Mouse (Mus musculus) heart, embryonic 14.5 days (tissue): ENCODE results near the gene Sept4. TPM values are rescaled to one million over a fixed set of nuclear protein-coding genes. Genes with fewer than 3 reads are reported as not detected.

ENCODE experiments used
- ATAC-seq: fragments of 200-750 bp; cut with Nextera tagmentation; 2 replicates; pipeline ENCODE4 v1.8.0; 2017; ENCODE audit warnings: low read depth, moderate TSS enrichment; ENCODE audit not compliant: insufficient number of reproducible peaks, insufficient read depth, low FRiP score
- H3K27ac ChIP-seq, 2 experiments: fragments of 200-500 bp in 1 of 2; fragments of 300-500 bp in 1 of 2; sonication (generic) in 1 of 2; replicated peaks in 1 of 2; 2 replicates each; pipeline ENCODE4 v1.5.1; 2012 to 2014; ENCODE audit warnings: low read depth in 2 of 2, low read length in 2 of 2, control low read depth in 1 of 2, mild to moderate bottlenecking in 1 of 2, mixed read lengths in 1 of 2; ENCODE audit not compliant: control insufficient read depth in 1 of 2, insufficient read depth in 1 of 2
- H3K27me3 ChIP-seq: fragments of 300-500 bp; sonication (generic); 2 replicates; pipeline ENCODE4 v1.6.1; 2014; ENCODE audit warnings: mild to moderate bottlenecking, low read length, control low read depth; ENCODE audit not compliant: control insufficient read depth, insufficient read depth
- H3K36me3 ChIP-seq: fragments of 300-500 bp; sonication (generic); 2 replicates; pipeline ENCODE4 v1.6.1; 2014; ENCODE audit warnings: mild to moderate bottlenecking, control low read depth, low read length, mixed read lengths; ENCODE audit not compliant: control insufficient read depth, insufficient read depth
- H3K4me1 ChIP-seq, 2 experiments: fragments of 200-500 bp in 1 of 2; fragments of 300-500 bp in 1 of 2; sonication (generic) in 1 of 2; 2 replicates each; pipeline ENCODE4 v1.6.1; 2012 to 2014; ENCODE audit warnings: low read length in 2 of 2, control low read depth in 1 of 2, mixed read lengths in 1 of 2; ENCODE audit not compliant: control insufficient read depth in 2 of 2, insufficient read depth in 2 of 2
- H3K4me2 ChIP-seq: fragments of 300-500 bp; sonication (generic); 2 replicates; pipeline ENCODE4 v1.6.1; 2014; ENCODE audit warnings: mild to moderate bottlenecking, low read length
- H3K4me3 ChIP-seq, 2 experiments: fragments of 200-500 bp in 1 of 2; fragments of 300-500 bp in 1 of 2; sonication (generic) in 1 of 2; 2 replicates each; pipeline ENCODE4 v1.5.1; 2012 to 2014; ENCODE audit warnings: low read length in 2 of 2, mild to moderate bottlenecking in 2 of 2, control low read depth in 1 of 2, low read depth in 1 of 2, moderate library complexity in 1 of 2; ENCODE audit not compliant: control insufficient read depth in 1 of 2, insufficient read depth in 1 of 2
- H3K9ac ChIP-seq: fragments of 300-500 bp; sonication (generic); 2 replicates; pipeline ENCODE4 v1.6.1; 2014; ENCODE audit warnings: mild to moderate bottlenecking, low read length
- H3K9me3 ChIP-seq: fragments of 300-500 bp; sonication (generic); 2 replicates; pipeline ENCODE4 v1.6.1; 2016; ENCODE audit warnings: low read length, control low read depth; ENCODE audit not compliant: control insufficient read depth
- WGBS: fragments of 180-500 bp; shearing (Covaris S2); extraction: QIAGEN DNeasy Blood & Tissue Kit; methylation state at CpG from one replicate; pipeline ENCODE4 v1.1.7; 2014; 5-methylcytosine and 5-hydroxymethylcytosine counted together
- polyA plus RNA-seq: library from polyadenylated mRNA; unstranded; fragments of >200 nt; fragmentation: Nextera tagmentation; extraction: Ambion mirVana; gene quantifications from 2 replicates; pipeline ENCODE4 v1.2.1, GENCODE M21; 2014

Sept4 gene
- polyA plus RNA-seq, 1 experiment from 2014 or later: 23.5 TPM

DNA sequence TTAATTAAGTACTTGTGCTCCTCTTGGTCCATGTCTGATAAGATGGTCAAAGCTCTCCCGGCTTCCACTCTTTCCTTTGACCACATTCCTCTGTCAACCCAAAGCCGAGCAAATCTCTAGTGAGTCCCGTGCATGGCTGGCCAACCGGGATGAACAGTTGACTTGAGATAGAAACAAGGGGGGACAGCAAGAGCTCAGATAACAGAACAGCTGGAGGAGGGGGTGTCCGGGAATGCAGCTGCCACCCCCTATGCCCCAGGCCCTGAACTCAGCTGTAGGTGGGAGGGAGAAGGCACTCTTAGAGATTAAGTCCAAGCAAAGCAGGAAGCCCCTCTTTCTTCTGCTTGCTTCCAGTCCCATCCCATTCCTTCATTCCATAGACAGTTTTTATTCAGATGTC lies 2.0 kb downstream of the Sept4 start:
- Histone ChIP-seq H3K4me3 (no peak overlapping the region), H3K4me1 (peaks cover 29 to 34% of the 10 kb centered on the region in 2 experiments), H3K36me3 (no peaks in the 10 kb centered on the region), H3K9me3 (no peaks in the 10 kb centered on the region), H3K4me2 (no peak overlapping the region), H3K9ac (no peak overlapping the region), H3K27me3 (no peaks in the 10 kb centered on the region), H3K27ac (0 out of 4 replicates have a peak overlapping the region, but pooled peaks have one; percentile 4 to 16)
- WGBS: 6% methylated on average over 5 of the region's 5 CpGs
- no peak for ATAC-seq

DNA sequence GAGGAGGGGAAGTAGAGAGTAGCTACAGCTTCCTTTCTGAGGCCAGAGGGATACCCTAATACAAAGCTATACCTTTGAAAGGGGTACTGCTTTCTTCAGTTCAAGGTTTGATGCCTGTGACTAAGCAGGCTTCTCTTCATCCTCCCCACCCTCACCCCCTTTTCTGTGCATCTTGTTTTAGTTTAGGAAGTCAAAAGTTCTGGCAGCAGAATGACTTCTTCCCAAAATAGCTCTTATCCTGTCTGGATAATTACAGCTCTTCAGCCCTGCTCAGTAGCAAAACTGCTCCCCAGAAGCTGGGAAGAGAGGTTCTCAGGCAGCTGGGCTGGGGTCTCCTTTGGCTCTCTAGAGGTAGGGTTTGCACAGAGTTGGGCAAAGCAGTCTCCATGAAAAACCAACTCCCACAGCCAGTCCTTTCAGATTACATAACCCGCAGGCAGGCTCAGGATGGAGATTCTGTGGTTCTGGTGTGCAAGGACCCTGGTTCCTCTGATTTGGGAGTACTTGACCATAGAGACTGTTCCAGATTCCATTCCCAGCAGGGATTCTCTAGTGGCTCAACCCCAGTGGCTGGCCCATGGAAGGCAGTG lies 2.8 kb downstream of the Sept4 start:
- no peak for ATAC-seq
- Histone ChIP-seq H3K36me3 (no peaks in the 10 kb centered on the region), H3K27ac (peak overlapping the region in 1 of 2 experiments; percentile 16; a peak in 1 of 4 replicates), H3K4me2 (no peak overlapping the region), H3K4me3 (no peak overlapping the region), H3K4me1 (peaks cover 29 to 34% of the 10 kb centered on the region in 2 experiments), H3K27me3 (no peaks in the 10 kb centered on the region), H3K9ac (no peak overlapping the region), H3K9me3 (no peaks in the 10 kb centered on the region)
- 87% methylated on average over 1 of the region's 1 CpGs for WGBS

DNA sequence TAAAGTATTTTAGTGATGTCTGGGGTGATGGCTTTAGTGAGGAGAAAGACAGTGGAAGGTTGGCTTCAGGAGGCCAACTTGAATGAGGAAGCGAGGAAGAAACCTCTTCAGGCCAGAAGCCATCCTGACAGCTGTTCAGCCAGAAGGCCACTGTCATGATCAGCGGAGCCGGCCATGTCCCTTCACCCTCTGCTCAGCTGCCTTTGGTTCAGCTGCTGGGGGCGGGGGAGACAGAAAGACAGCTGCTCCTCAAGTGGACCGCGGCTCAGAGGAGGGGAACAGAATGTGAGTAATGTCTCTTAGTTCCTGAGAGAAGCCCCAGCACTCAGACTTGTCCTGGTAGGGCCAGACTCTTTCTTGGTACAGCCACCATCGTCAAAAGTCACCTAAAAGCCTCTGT lies 5.0 kb downstream of the Sept4 start:
- Histone ChIP-seq H3K4me1 (peaks cover 37 to 44% of the 10 kb centered on the region in 2 experiments), H3K4me3 (no peak overlapping the region), H3K4me2 (no peak overlapping the region), H3K9ac (no peak overlapping the region), H3K27ac (no peak overlapping the region), H3K9me3 (no peaks in the 10 kb centered on the region), H3K27me3 (no peaks in the 10 kb centered on the region), H3K36me3 (no peaks in the 10 kb centered on the region)
- ATAC-seq: no peak
- WGBS: 57% methylated on average over 7 of the region's 7 CpGs

DNA sequence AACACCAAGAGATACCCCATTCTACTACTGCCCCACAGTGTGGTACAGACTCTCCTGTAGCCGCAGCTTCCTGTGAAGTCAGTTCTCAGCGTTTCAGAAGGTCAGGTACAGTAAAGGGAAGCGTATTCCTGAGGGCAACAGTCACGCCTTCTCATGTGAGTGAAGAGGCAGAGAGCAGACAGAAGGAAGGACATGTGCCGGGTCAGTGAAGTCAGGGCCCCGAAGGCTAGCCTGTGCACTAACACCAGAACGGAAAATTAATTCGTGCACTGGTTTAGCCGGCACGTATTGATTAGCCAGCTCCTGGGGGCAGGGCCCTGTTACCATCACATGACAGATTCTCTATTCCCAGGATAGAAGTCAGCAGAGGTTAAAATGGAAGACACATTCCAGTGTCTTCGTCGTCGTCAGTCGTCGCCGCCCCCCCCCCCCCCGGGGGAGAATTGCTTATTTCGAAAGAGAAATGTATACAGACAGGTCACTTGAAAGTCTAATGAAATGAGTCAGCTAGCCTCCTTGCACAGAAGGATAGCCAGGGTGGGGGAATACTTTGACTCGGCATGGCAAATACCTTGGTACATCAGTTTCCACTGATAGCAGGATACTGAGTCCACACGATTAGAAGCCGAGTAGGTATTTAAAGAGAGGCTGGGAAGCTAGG lies 5.9 kb downstream of the Sept4 start:
- no peak for ATAC-seq
- Histone ChIP-seq H3K4me2 (no peak overlapping the region), H3K27me3 (no peaks in the 10 kb centered on the region), H3K36me3 (no peaks in the 10 kb centered on the region), H3K9ac (no peak overlapping the region), H3K4me3 (no peak overlapping the region), H3K4me1 (peaks cover 39 to 52% of the 10 kb centered on the region in 2 experiments), H3K27ac (no peak overlapping the region), H3K9me3 (no peaks in the 10 kb centered on the region)
- 47% methylated on average over 21 of the region's 21 CpGs for WGBS

DNA sequence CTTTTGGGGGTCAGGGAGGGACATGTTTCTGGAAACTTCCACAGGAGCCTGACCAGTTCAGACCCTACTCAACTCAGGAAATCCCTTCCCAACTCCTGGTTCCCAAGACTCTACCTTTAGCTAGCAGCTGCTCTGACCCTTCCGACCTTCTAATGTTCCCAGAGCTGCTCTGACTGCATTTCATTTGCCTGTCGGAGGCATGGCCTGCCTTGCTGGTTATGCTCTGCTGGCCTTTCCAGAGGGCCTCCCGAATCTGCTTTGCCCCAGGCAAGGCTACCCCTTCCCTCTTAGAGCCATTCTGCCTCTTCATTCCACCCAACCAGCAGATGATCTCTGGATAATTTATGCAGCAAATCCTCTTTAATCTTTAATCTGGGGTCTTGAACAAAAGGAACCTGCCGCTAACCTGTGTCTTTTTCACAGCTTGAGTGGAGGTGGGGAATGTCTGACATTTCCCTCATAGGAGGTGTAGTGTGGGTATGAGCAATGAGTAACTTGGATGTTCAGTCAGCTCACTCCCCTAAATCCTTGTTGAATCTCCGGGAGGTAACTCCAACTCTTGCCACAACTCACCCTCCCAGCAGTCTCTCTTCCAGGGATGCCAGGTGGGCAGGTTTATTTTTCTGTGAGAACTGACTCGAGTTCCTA lies 9.0 kb downstream of the Sept4 start:
- no peaks in the 10 kb centered on the region for H3K27me3 ChIP-seq
- no peaks in the 10 kb centered on the region for H3K9me3 ChIP-seq
- no peak for ATAC-seq
- H3K36me3 ChIP-seq: no peaks in the 10 kb centered on the region
- peaks cover 18 to 28% of the 10 kb centered on the region in 2 experiments for H3K4me1 ChIP-seq
- H3K4me2 ChIP-seq: peak overlapping the region; percentile 77
- H3K27ac ChIP-seq: no peak overlapping the region
- peak overlapping the region; percentile 66 for H3K9ac ChIP-seq
- peak overlapping the region; percentile 8 to 55; a peak in 3 of 4 replicates for H3K4me3 ChIP-seq
- WGBS: 26% methylated on average over 6 of the region's 6 CpGs

DNA sequence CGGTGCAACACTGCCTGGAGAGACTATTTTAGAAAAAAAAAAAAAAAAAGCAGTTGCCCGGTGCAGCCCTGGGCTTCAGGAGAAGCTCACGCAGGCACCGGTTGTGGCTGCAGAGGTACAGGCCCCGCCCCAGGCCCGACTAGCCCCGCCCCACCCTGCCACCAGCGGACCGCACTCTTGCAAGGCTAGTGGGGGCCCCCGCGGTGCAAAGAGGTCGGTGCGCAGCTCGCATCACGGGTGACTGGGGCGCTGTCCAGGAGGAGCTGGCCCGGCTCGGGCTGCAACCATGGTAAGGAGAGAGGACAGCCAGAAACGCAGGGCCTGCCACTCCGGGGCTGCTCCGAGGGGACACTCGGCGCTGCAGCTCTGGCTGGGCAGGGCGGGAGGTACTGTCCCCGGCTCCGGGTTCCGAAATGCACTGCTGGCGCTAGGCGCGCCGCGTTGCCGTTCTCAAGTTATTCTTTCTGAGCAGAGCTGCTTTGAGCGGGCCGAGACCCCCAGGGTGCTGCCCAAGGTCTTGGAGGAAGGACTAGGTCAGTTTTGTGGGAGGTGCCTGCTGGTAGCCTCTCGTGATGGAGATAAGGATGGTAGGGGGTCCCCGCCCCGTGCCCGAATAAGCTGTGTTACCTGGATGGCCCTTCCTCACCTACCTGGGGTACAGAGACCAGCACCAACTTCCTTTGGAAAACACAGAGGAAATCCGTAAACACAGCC lies 9.7 kb downstream of the Sept4 start:
- Histone ChIP-seq H3K27ac (peak overlapping the region in 1 of 2 experiments; percentile 65; a peak in 2 of 4 replicates), H3K4me2 (peak overlapping the region; percentile 77), H3K4me1 (peaks cover 18 to 28% of the 10 kb centered on the region in 2 experiments), H3K9me3 (no peaks in the 10 kb centered on the region), H3K27me3 (no peaks in the 10 kb centered on the region), H3K9ac (peak overlapping the region; percentile 66), H3K36me3 (no peaks in the 10 kb centered on the region), H3K4me3 (peak overlapping the region; percentile 46 to 55)
- peak; percentile 80 for ATAC-seq
- under 1% methylated on average over 40 of the region's 40 CpGs for WGBS

DNA sequence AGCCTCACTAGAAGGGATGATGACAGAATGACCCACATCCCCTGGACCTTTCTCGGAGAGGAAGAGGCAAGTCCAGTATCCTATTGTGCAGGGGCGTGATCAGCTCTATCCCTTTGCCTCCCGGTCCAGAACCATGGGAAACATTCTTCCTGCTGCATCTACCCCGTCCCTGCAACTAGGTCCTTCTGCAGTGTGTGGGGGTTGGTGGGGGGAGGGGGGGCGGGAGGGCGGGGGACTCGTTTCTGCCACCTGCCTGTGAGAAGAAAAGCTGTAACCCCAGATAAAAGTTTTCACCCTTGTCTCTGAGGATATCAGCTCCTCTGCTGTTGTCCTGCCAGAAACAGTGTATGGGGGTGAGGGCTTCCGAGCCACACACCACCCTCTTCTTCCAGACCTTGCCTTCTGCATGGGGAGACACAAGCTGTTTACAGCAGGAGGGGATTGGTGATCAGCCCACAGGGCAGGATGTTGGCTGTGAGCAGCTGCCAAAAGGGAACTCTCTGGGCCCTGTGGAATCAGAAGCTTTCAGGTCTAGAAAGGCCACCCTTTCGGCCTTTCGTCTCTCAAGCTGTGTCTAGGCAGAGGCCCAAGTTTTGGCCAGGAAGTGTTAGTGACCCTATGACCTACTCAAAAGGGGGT lies 10.4 kb downstream of the Sept4 start:
- ATAC-seq: 0 out of 2 replicates have a peak, but pooled peaks have one; percentile 17
- Histone ChIP-seq H3K4me1 (peaks cover 18 to 28% of the 10 kb centered on the region in 2 experiments), H3K27ac (peak overlapping the region in 1 of 2 experiments; percentile 65; a peak in 2 of 4 replicates), H3K36me3 (no peaks in the 10 kb centered on the region), H3K4me2 (peak overlapping the region; percentile 77), H3K27me3 (no peaks in the 10 kb centered on the region), H3K4me3 (peak overlapping the region; percentile 46 to 55), H3K9me3 (no peaks in the 10 kb centered on the region), H3K9ac (peak overlapping the region; percentile 66)
- 13% methylated on average over 10 of the region's 10 CpGs for whole genome bisulfite sequencing
